Comparison of ENCODE assay signal across 8 mouse cellular contexts in the genomic region with DNA sequence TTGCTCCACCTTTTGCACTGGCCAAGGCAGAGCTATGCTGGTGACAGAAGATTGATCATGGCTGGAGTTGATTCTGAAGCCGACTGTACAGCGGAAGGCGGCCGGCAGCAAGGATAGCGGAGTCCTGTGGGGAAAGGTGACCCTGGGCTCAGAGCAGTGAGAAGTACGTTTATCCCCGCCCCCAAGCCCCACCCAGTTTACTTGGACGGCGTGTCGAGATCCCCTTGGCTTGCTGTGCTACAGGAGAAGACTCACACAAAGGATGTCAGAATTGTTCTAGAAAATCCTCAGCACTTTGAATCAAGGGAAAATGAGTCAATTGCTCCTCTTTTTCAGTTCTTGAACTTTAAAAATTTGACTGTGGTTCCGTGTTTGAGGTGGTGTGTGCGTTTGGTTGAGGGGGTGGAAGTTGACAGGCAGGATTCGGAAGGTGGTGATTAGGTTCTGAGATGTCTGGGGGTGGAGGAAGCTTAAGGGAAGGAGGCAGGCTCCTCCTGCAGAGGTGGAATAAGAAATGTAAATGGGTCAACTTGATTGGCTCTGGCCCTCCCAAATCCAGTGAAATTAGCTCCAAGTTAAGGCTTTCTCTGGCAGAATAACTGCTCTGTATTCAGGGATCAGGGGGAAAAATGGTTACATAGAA.
DNase-seq lines count a peak whose midpoint lies in the region; ATAC-seq lines count a peak whose summit lies in the region.

No protein-coding gene starts in this region.

- 3% methylated on average over 13 of the region's 13 CpGs for WGBS in kidney, embryonic 16.5 days
- 4% methylated on average over 13 of the region's 13 CpGs for WGBS in embryonic facial prominence, embryonic 14.5 days
- WGBS in midbrain, embryonic 10.5 days = 4% methylated on average over 13 of the region's 13 CpGs

- peak overlapping the region; percentile 41 for H3K9ac ChIP-seq in kidney, embryonic 16.5 days (replicated peaks; ENCODE audit: low read length)
- H3K9ac ChIP-seq in embryonic facial prominence, embryonic 14.5 days (ENCODE audit: low read depth, low read length) = no peak overlapping the region

- no peaks in the 10 kb centered on the region for H3K9me3 ChIP-seq in kidney, embryonic 16.5 days (ENCODE audit: low read length)
- H3K9me3 ChIP-seq in embryonic facial prominence, embryonic 14.5 days (ENCODE audit: control insufficient read depth, low read length) = no peaks in the 10 kb centered on the region
- no peaks in the 10 kb centered on the region for H3K9me3 ChIP-seq in midbrain, embryonic 10.5 days (replicated peaks)

- H3K4me3 ChIP-seq in kidney, embryonic 16.5 days (ENCODE audit: low read length) = peak overlapping the region; percentile 30
- H3K4me3 ChIP-seq in embryonic facial prominence, embryonic 14.5 days (ENCODE audit: low read depth, low read length) = peak overlapping the region; percentile 5
- H3K4me3 ChIP-seq in midbrain, embryonic 10.5 days = peak overlapping the region; percentile 18

- H3K36me3 ChIP-seq in kidney, embryonic 16.5 days (ENCODE audit: insufficient read depth, low read length) = no peaks in the 10 kb centered on the region
- H3K36me3 ChIP-seq in embryonic facial prominence, embryonic 14.5 days (ENCODE audit: control insufficient read depth, insufficient read depth, low read length) = no peaks in the 10 kb centered on the region
- H3K36me3 ChIP-seq in midbrain, embryonic 10.5 days = no peaks in the 10 kb centered on the region

- no peak for DNase-seq in kidney, adult 18-20 months
- no peak for DNase-seq in embryonic facial prominence, embryonic 14.5 days (ENCODE audit: low spot score)
- DNase-seq in kidney, postnatal 14 days = peak; percentile 14
- DNase-seq in midbrain, embryonic 10.5 days (ENCODE audit: low spot score) = peak; percentile 35
- peak; percentile 41 to 49 for DNase-seq in thymus, postnatal 36 days
- no peak for DNase-seq in cerebellum, postnatal 25 days
- no peak for DNase-seq in cerebellum, postnatal 36 days

- ATAC-seq in kidney, embryonic 16.5 days (ENCODE audit: low FRiP score, low TSS enrichment) = no peak
- no peak for ATAC-seq in embryonic facial prominence, embryonic 14.5 days (ENCODE audit: low read depth)

- peak overlapping the region; percentile 50 for H3K4me2 ChIP-seq in kidney, embryonic 16.5 days (replicated peaks; ENCODE audit: low read depth, low read length)
- H3K4me2 ChIP-seq in embryonic facial prominence, embryonic 14.5 days (ENCODE audit: low read depth, low read length) = peak overlapping the region; percentile 48

- H3K27me3 ChIP-seq in kidney, embryonic 16.5 days (ENCODE audit: insufficient read depth, low read length) = no peaks in the 10 kb centered on the region
- no peaks in the 10 kb centered on the region for H3K27me3 ChIP-seq in embryonic facial prominence, embryonic 14.5 days (replicated peaks; ENCODE audit: control insufficient read depth, insufficient read depth, low read length)
- H3K27me3 ChIP-seq in midbrain, embryonic 10.5 days (ENCODE audit: low read depth, poor library complexity, severe bottlenecking) = peaks cover 28% of the 10 kb centered on the region; the same call in 1 of the 2 replicates

- peaks cover 12% of the 10 kb centered on the region for H3K4me1 ChIP-seq in kidney, embryonic 16.5 days (ENCODE audit: insufficient read depth, low read length)
- H3K4me1 ChIP-seq in embryonic facial prominence, embryonic 14.5 days (ENCODE audit: control insufficient read depth, insufficient read depth, low read length) = 0 out of 2 replicates have a peak, but pooled peaks cover 4% of the 10 kb centered on the region
- peaks cover 40% of the 10 kb centered on the region for H3K4me1 ChIP-seq in midbrain, embryonic 10.5 days

- H3K27ac ChIP-seq in kidney, embryonic 16.5 days (ENCODE audit: low read length) = no peak overlapping the region
- H3K27ac ChIP-seq in embryonic facial prominence, embryonic 14.5 days (replicated peaks; ENCODE audit: low read depth, low read length) = no peak overlapping the region
- H3K27ac ChIP-seq in midbrain, embryonic 10.5 days (replicated peaks) = peak overlapping the region; percentile 59; the same call in 1 of the 2 replicates

Comparison
In these comparisons a context has a peak if more than half of its experiments do, and no peak if none do; other contexts are left out.
1. DNase-seq: peak in kidney, postnatal 14 days (single experiment), midbrain, embryonic 10.5 days (single experiment) and thymus, postnatal 36 days (2 of 2); none in kidney, adult 18-20 months (single experiment), embryonic facial prominence, embryonic 14.5 days (single experiment), cerebellum, postnatal 25 days (0 of 2) and cerebellum, postnatal 36 days (0 of 2).
2. Peak in every context shown above with its lines, with median percentiles within 50 percentile points of each other: H3K4me3 ChIP-seq.